Mouse (Mus musculus): Measurements from ENCODE around the gene Itga11.
"Not testable (repeated sequence)": the region's sequence is repeated elsewhere in the genome, so short reads cannot be mapped to it uniquely, and the experiment has no call there.

Itga11 gene

GRCm38 (mm10) chr9:62677641-62678549, at the start of gene Itga11:
TSS of gene Itga11 (plus strand) at chr9:62677826.
- DNase-seq: peak; percentile 15

GRCm38 (mm10) chr9:62630631-62631240, 46.9 kb upstream of the Itga11 start:
- DNase-seq: peak; percentile 41

GRCm38 (mm10) chr9:62632392-62632791, 45.2 kb upstream of the Itga11 start:
- peak; percentile 72 for DNase-seq

GRCm38 (mm10) chr9:62638045-62638444, 39.6 kb upstream of the Itga11 start:
- no peak for DNase-seq

GRCm38 (mm10) chr9:62639686-62640085, 37.9 kb upstream of the Itga11 start:
- DNase-seq: no peak

GRCm38 (mm10) chr9:62640188-62640587, 37.4 kb upstream of the Itga11 start:
- no peak for DNase-seq

GRCm38 (mm10) chr9:62645716-62646400, 31.8 kb upstream of the Itga11 start:
- no peak for DNase-seq

- no peak for DNase-seq
Observed at GRCm38 (mm10) chr9:62646721-62647183, 30.9 kb upstream of the Itga11 start.

- DNase-seq: no peak
Observed at GRCm38 (mm10) chr9:62649444-62649843, 28.2 kb upstream of the Itga11 start.

GRCm38 (mm10) chr9:62650764-62651163, 26.9 kb upstream of the Itga11 start:
- no peak for DNase-seq

GRCm38 (mm10) chr9:62654336-62654735, 23.3 kb upstream of the Itga11 start:
- no peak for DNase-seq

- DNase-seq: no peak
Observed at GRCm38 (mm10) chr9:62658016-62658415, 19.6 kb upstream of the Itga11 start.

GRCm38 (mm10) chr9:62659026-62659425, 18.6 kb upstream of the Itga11 start:
- DNase-seq: no peak

- DNase-seq: not testable (repeated sequence)
Observed at GRCm38 (mm10) chr9:62660971-62661370, 16.7 kb upstream of the Itga11 start.

GRCm38 (mm10) chr9:62663443-62663842, 14.2 kb upstream of the Itga11 start:
- no peak for DNase-seq

GRCm38 (mm10) chr9:62664115-62664725, 13.4 kb upstream of the Itga11 start:
- no peak for DNase-seq

GRCm38 (mm10) chr9:62665892-62666291, 11.7 kb upstream of the Itga11 start:
- no peak for DNase-seq

- DNase-seq: no peak
Observed at GRCm38 (mm10) chr9:62668503-62668902, 9.1 kb upstream of the Itga11 start.

GRCm38 (mm10) chr9:62673241-62673640, 4.4 kb upstream of the Itga11 start:
- peak; percentile 17 for DNase-seq

- no peak for DNase-seq
Observed at GRCm38 (mm10) chr9:62675172-62675571, 2.5 kb upstream of the Itga11 start.

- no peak for DNase-seq
Observed at GRCm38 (mm10) chr9:62678550-62679155, 1.0 kb downstream of the Itga11 start.

- no peak for DNase-seq
Observed at GRCm38 (mm10) chr9:62679398-62679797, 1.8 kb downstream of the Itga11 start.

GRCm38 (mm10) chr9:62684311-62684710, 6.7 kb downstream of the Itga11 start:
- DNase-seq: no peak

Measured in right cerebral cortex, postnatal 25 days (tissue).